Mouse (Mus musculus): ENCODE measurements around the gene Csnk2a1.

Gene Csnk2a1

GRCm38 (mm10) chr2:152326654-152327053, 100.0 kb downstream of the Csnk2a1 start:
- no peak for DNase-seq

- DNase-seq: peak; percentile 31 to 49
Observed at GRCm38 (mm10) chr2:152327980-152328379, 101.3 kb downstream of the Csnk2a1 start.

GRCm38 (mm10) chr2:152330858-152331423, 104.3 kb downstream of the Csnk2a1 start:
- no peak for DNase-seq

Data from lung, postnatal 4 days (tissue).